Mouse (Mus musculus): ENCODE data around the gene Cacnb3.

DNA sequence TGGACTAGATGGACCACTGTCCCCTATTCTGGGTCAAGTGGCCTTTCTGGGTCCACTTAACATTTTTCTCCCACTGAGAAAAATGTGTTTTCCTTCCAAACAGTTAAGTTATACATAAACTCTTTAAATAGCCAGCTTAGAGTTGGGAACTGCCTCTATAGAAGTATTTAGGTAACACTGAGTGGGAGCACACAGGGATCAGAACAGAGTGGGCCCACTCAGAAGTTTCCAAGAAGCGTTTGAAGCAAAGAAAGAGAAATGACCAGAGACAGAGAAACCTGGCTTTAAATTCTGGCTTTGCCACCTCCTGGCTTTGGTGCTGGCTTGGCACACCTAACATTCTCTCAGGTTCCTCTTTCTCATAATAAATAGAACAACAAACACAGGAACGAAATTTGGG, 59.0 kb downstream of the Cacnb3 start:
- no peak for TF ChIP-seq CTCF (IDR thresholded peaks at IDR 0.05; ENCODE audit: low read depth)
- TF ChIP-seq EP300 (IDR thresholded peaks at IDR 0.05; ENCODE audit: low read depth): no peak
